Mouse (Mus musculus): Measurements from ENCODE around the gene Sycp2. TPM values are rescaled to one million over a fixed set of nuclear protein-coding genes. Genes with fewer than 3 reads are reported as not detected.
A peak's percentile ranks its signal among the peaks of the same experiment; 100 is the strongest.

The Sycp2 gene
- polyA plus RNA-seq, 1 experiment from 2014 or later, result 0.04 TPM

DNA sequence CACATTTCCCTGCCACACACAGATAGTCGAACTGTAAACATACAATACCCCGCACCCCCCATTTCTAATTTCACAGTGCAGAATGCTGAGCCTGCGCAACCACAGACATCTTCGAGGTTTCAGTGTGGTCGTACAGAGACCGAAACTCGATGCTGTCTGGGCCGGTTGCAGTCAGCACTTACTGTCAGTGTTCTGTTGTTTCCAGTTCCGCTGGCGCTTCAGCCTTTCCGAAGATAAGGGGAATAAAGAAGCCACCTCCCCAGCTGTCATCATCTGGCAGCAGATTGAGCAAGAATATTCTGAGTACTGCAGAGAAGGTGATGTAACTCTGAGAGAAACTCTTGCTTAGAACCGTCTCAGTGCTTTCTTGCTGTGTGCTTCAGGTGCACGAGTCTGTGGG, 8.9 kb upstream of the Sycp2 start:
- Histone ChIP-seq H3K27ac (ENCODE audit: low read length) (no peak overlapping the region), H3K36me3 (ENCODE audit: insufficient read depth, low read length) (peaks cover 5% of the 10 kb centered on the region; the same call in 1 of the 2 replicates), H3K9ac (replicated peaks; ENCODE audit: low read length) (no peak overlapping the region), H3K4me1 (ENCODE audit: insufficient read depth, low read length) (peaks cover 26% of the 10 kb centered on the region; the same call in 1 of the 2 replicates), H3K4me3 (ENCODE audit: low read length) (no peak overlapping the region), H3K27me3 (ENCODE audit: insufficient read depth, low read length) (0 out of 2 replicates have a peak, but pooled peaks cover 3% of the 10 kb centered on the region), H3K4me2 (replicated peaks; ENCODE audit: low read depth, low read length) (no peak overlapping the region), H3K9me3 (ENCODE audit: low read length) (no peaks in the 10 kb centered on the region)
- no peak for ATAC-seq (ENCODE audit: low FRiP score, low TSS enrichment)
- WGBS, result 62% methylated on average over 13 of the region's 13 CpGs

GRCm38 (mm10) chr2:178415150-178415448, 7.6 kb upstream of the Sycp2 start:
- H3K9me3 ChIP-seq (ENCODE audit: low read length), result no peaks in the 10 kb centered on the region
- H3K27ac ChIP-seq (ENCODE audit: low read length), result peak overlapping the region; percentile 56; the same call in 1 of the 2 replicates
- H3K4me1 ChIP-seq (ENCODE audit: insufficient read depth, low read length), result peaks cover 26% of the 10 kb centered on the region; the same call in 1 of the 2 replicates
- peak overlapping the region; percentile 72; the same call in 1 of the 2 replicates for H3K9ac ChIP-seq (replicated peaks; ENCODE audit: low read length)
- WGBS, result 19% methylated on average over 3 of the region's 3 CpGs
- H3K36me3 ChIP-seq (ENCODE audit: insufficient read depth, low read length), result peaks cover 5% of the 10 kb centered on the region; the same call in 1 of the 2 replicates
- H3K4me3 ChIP-seq (ENCODE audit: low read length), result peak overlapping the region; percentile 58
- no peak; the same call in 1 of the 2 replicates for ATAC-seq (ENCODE audit: low FRiP score, low TSS enrichment)
- H3K4me2 ChIP-seq (replicated peaks; ENCODE audit: low read depth, low read length), result peak overlapping the region; percentile 93
- H3K27me3 ChIP-seq (ENCODE audit: insufficient read depth, low read length), result 0 out of 2 replicates have a peak, but pooled peaks cover 3% of the 10 kb centered on the region

- 0 out of 2 replicates have a peak, but pooled peaks cover 3% of the 10 kb centered on the region for H3K27me3 ChIP-seq (ENCODE audit: insufficient read depth, low read length)
- peak within 1 kb of the TSS; percentile 93 for H3K4me2 ChIP-seq (replicated peaks; ENCODE audit: low read depth, low read length)
- no peaks in the 10 kb centered on the region for H3K9me3 ChIP-seq (ENCODE audit: low read length)
- peak within 1 kb of the TSS; percentile 72 for H3K9ac ChIP-seq (replicated peaks; ENCODE audit: low read length)
- H3K4me1 ChIP-seq (ENCODE audit: insufficient read depth, low read length), result peaks cover 26% of the 10 kb centered on the region; the same call in 1 of the 2 replicates
- peak within 1 kb of the TSS; percentile 58 for H3K4me3 ChIP-seq (ENCODE audit: low read length)
- H3K27ac ChIP-seq (ENCODE audit: low read length), result peak within 1 kb of the TSS; percentile 56; the same call in 1 of the 2 replicates
- peaks cover 5% of the 10 kb centered on the region; the same call in 1 of the 2 replicates for H3K36me3 ChIP-seq (ENCODE audit: insufficient read depth, low read length)
- ATAC-seq (ENCODE audit: low FRiP score, low TSS enrichment), result peak; percentile 89
- WGBS, result under 1% methylated on average over 59 of the region's 74 CpGs
Measured at GRCm38 (mm10) chr2:178414261-178415149, 7.0 kb upstream of the Sycp2 start, which contains the start of the genes Ppp1r3d and Fam217b. Gene Ppp1r3d (minus strand): TSS chr2:178414472. Gene Fam217b (plus strand): TSS chr2:178414524.

DNA sequence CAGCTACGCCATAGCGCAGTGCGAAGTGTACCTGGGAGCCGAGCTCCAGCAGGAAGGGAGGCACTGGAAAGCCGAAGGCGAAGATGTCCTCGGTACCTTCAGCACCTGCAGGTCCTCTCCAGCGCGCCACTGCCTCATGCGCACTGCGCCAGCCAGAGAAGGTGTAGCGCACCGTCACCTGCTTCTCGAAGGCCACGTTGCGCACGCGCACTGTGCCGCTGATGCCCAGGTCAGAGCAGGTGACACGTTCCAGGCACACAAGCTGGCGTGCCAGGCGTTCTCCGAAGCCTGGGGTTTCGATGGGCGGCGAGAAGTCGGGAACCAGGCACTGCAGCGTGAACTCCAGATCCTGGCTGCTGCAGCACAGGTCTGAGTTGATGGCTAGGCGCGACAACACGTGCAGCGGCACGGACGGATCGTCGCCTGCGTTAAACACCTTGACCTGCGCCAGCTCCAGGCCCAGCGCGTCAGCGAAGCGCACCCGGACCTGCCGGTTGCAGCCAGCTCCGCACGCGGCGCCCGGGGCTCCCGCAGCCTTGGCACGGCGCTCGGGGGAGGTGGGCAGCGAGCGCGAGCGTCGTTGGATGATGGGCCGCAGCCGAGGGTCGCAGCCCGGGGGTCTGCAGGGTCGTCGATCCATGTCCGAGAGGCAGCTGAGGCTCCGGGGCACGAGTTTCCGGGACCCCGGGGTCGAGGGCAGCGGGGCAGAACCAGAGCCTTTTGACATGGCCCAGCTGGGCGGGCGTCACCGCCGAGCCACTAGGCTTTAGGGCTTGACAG, 6.2 kb upstream of the Sycp2 start:
- H3K27ac ChIP-seq (ENCODE audit: low read length), result no peak overlapping the region
- H3K36me3 ChIP-seq (ENCODE audit: insufficient read depth, low read length), result peaks cover 5% of the 10 kb centered on the region; the same call in 1 of the 2 replicates
- H3K4me3 ChIP-seq (ENCODE audit: low read length), result peak overlapping the region; percentile 58
- peak; percentile 29; the same call in 1 of the 2 replicates for ATAC-seq (ENCODE audit: low FRiP score, low TSS enrichment)
- H3K9ac ChIP-seq (replicated peaks; ENCODE audit: low read length), result peak overlapping the region; percentile 72
- peak overlapping the region; percentile 93 for H3K4me2 ChIP-seq (replicated peaks; ENCODE audit: low read depth, low read length)
- peaks cover 26% of the 10 kb centered on the region; the same call in 1 of the 2 replicates for H3K4me1 ChIP-seq (ENCODE audit: insufficient read depth, low read length)
- H3K27me3 ChIP-seq (ENCODE audit: insufficient read depth, low read length), result 0 out of 2 replicates have a peak, but pooled peaks cover 3% of the 10 kb centered on the region
- WGBS, result 16% methylated on average over 75 of the region's 75 CpGs
- no peaks in the 10 kb centered on the region for H3K9me3 ChIP-seq (ENCODE audit: low read length)

- peak overlapping the region; percentile 58 for H3K4me3 ChIP-seq (ENCODE audit: low read length)
- peaks cover 26% of the 10 kb centered on the region; the same call in 1 of the 2 replicates for H3K4me1 ChIP-seq (ENCODE audit: insufficient read depth, low read length)
- ATAC-seq (ENCODE audit: low FRiP score, low TSS enrichment), result no peak
- no peak overlapping the region for H3K9ac ChIP-seq (replicated peaks; ENCODE audit: low read length)
- no peaks in the 10 kb centered on the region for H3K9me3 ChIP-seq (ENCODE audit: low read length)
- 61% methylated on average over 13 of the region's 13 CpGs for WGBS
- H3K27ac ChIP-seq (ENCODE audit: low read length), result no peak overlapping the region
- peaks cover 4% of the 10 kb centered on the region; the same call in 1 of the 2 replicates for H3K36me3 ChIP-seq (ENCODE audit: insufficient read depth, low read length)
- 0 out of 2 replicates have a peak, but pooled peaks cover 3% of the 10 kb centered on the region for H3K27me3 ChIP-seq (ENCODE audit: insufficient read depth, low read length)
- H3K4me2 ChIP-seq (replicated peaks; ENCODE audit: low read depth, low read length), result peak overlapping the region; percentile 93
Measured at GRCm38 (mm10) chr2:178413081-178413480, 5.6 kb upstream of the Sycp2 start.

DNA sequence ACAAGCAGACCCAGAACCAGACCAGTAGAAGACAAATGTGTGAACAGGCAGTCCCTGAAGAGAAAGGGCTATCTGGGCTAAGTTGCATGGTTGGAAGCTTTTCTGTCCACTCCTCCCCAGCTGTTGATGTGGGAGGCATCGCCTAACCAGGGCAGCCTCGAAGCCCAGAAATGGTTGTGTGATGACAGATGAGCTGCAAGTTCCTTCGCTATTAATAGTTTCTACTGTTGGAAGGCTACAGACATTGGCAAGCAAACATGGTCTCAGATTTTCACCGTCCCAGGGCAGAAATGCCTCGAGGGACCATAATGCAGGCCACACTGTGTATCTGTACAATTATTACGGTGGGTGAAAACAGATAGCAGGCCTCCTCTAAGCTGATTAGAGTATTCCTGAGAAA, 5.1 kb upstream of the Sycp2 start:
- Histone ChIP-seq H3K27ac (ENCODE audit: low read length) (no peak overlapping the region), H3K27me3 (ENCODE audit: insufficient read depth, low read length) (0 out of 2 replicates have a peak, but pooled peaks cover 3% of the 10 kb centered on the region), H3K4me2 (replicated peaks; ENCODE audit: low read depth, low read length) (no peak overlapping the region), H3K9ac (replicated peaks; ENCODE audit: low read length) (no peak overlapping the region), H3K4me3 (ENCODE audit: low read length) (no peak overlapping the region), H3K4me1 (ENCODE audit: insufficient read depth, low read length) (peaks cover 26% of the 10 kb centered on the region; the same call in 1 of the 2 replicates), H3K36me3 (ENCODE audit: insufficient read depth, low read length) (no peaks in the 10 kb centered on the region), H3K9me3 (ENCODE audit: low read length) (peaks cover 2% of the 10 kb centered on the region; the same call in 1 of the 2 replicates)
- WGBS, result 45% methylated on average over 6 of the region's 6 CpGs
- no peak for ATAC-seq (ENCODE audit: low FRiP score, low TSS enrichment)

DNA sequence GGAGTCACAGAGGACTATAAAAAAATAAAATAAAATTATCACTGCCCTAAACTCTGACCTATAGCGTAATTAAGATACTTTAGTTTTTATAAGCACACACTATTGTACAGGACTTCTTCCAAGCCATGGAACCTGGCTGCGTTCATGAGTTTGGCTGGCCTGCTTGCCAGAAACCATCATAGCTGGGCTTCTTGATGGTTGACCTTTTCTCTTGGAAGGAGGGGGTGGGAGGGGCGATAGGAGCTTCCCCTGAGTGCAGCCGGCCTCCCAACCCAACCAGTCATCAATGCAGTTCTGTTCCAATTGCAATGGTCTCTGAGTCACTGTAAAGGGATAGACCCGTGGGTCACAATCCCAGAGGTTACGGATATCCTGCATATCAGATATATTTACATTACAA, 2.8 kb upstream of the Sycp2 start:
- WGBS, result 80% methylated on average over 6 of the region's 6 CpGs
- Histone ChIP-seq H3K9ac (replicated peaks; ENCODE audit: low read length) (no peak overlapping the region), H3K4me3 (ENCODE audit: low read length) (no peak overlapping the region), H3K27ac (ENCODE audit: low read length) (no peak overlapping the region), H3K4me1 (ENCODE audit: insufficient read depth, low read length) (peaks cover 20% of the 10 kb centered on the region; the same call in 1 of the 2 replicates), H3K36me3 (ENCODE audit: insufficient read depth, low read length) (no peaks in the 10 kb centered on the region), H3K9me3 (ENCODE audit: low read length) (peaks cover 6% of the 10 kb centered on the region; the same call in 1 of the 2 replicates), H3K27me3 (ENCODE audit: insufficient read depth, low read length) (0 out of 2 replicates have a peak, but pooled peaks cover 3% of the 10 kb centered on the region), H3K4me2 (replicated peaks; ENCODE audit: low read depth, low read length) (no peak overlapping the region)
- no peak for ATAC-seq (ENCODE audit: low FRiP score, low TSS enrichment)

- Histone ChIP-seq H3K9me3 (ENCODE audit: low read length) (peaks cover 6% of the 10 kb centered on the region; the same call in 1 of the 2 replicates), H3K4me1 (ENCODE audit: insufficient read depth, low read length) (0 out of 2 replicates have a peak, but pooled peaks cover 11% of the 10 kb centered on the region), H3K9ac (replicated peaks; ENCODE audit: low read length) (no peak overlapping the region), H3K4me2 (replicated peaks; ENCODE audit: low read depth, low read length) (no peak overlapping the region), H3K27ac (ENCODE audit: low read length) (no peak overlapping the region), H3K4me3 (ENCODE audit: low read length) (no peak overlapping the region), H3K27me3 (ENCODE audit: insufficient read depth, low read length) (0 out of 2 replicates have a peak, but pooled peaks cover 3% of the 10 kb centered on the region), H3K36me3 (ENCODE audit: insufficient read depth, low read length) (no peaks in the 10 kb centered on the region)
- WGBS, result 65% methylated on average over 1 of the region's 1 CpGs
- ATAC-seq (ENCODE audit: low FRiP score, low TSS enrichment), result no peak
Measured at GRCm38 (mm10) chr2:178409024-178409423, 1.5 kb upstream of the Sycp2 start.

DNA sequence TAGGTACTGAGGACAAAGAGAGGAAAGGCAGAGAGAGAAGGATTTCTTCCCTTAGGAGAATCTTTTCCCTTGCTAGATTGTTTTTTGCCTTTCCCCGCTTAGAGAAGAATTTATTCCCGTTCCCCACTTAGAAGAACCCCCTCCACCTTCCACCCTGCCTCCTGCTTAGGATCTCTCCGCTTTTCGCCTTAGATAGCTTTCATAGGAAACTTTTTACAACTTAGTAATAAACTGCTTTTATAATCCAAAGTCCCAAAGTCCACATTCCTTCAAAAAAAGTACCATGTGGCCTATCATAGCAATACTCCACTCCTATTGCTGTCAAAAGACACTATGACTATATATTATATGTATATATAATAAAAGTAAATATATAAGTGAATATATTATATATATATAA, 64.9 kb downstream of the Sycp2 start:
- H3K9me3 ChIP-seq (ENCODE audit: low read length), result no peaks in the 10 kb centered on the region
- no peak overlapping the region for H3K4me2 ChIP-seq (replicated peaks; ENCODE audit: low read depth, low read length)
- no peaks in the 10 kb centered on the region for H3K4me1 ChIP-seq (ENCODE audit: insufficient read depth, low read length)
- 0 out of 2 replicates have a peak, but pooled peaks cover 3% of the 10 kb centered on the region for H3K27me3 ChIP-seq (ENCODE audit: insufficient read depth, low read length)
- H3K36me3 ChIP-seq (ENCODE audit: insufficient read depth, low read length), result no peaks in the 10 kb centered on the region
- H3K4me3 ChIP-seq (ENCODE audit: low read length), result no peak overlapping the region
- no peak for ATAC-seq (ENCODE audit: low FRiP score, low TSS enrichment)
- no peak overlapping the region for H3K27ac ChIP-seq (ENCODE audit: low read length)
- no peak overlapping the region for H3K9ac ChIP-seq (replicated peaks; ENCODE audit: low read length)
- 73% methylated on average over 4 of the region's 4 CpGs for WGBS

Measured in kidney, embryonic 16.5 days (tissue).